8 mouse cellular contexts compared by ENCODE assay signal in genomic region chr7:43680960-43681359, GRCm38 (mm10). TPM values are rescaled to one million over a fixed set of nuclear protein-coding genes. Genes with fewer than 3 reads are reported as not detected.
A peak's percentile ranks its signal among the peaks of the same experiment; 100 is the strongest.
DNase-seq lines count a peak whose midpoint lies in the region; ATAC-seq lines count a peak whose summit lies in the region.

No protein-coding gene starts in this region.

- no peaks in the 10 kb centered on the region for H3K4me1 ChIP-seq in kidney, embryonic 14.5 days (ENCODE audit: control insufficient read depth, insufficient read depth, low read length)
- H3K4me1 ChIP-seq in embryonic facial prominence, embryonic 14.5 days (ENCODE audit: control insufficient read depth, insufficient read depth, low read length): no peaks in the 10 kb centered on the region
- H3K4me1 ChIP-seq in intestine, embryonic 14.5 days (replicated peaks; ENCODE audit: control insufficient read depth, insufficient read depth, low read length): no peaks in the 10 kb centered on the region
- no peaks in the 10 kb centered on the region for H3K4me1 ChIP-seq in limb, embryonic 11.5 days (ENCODE audit: control insufficient read depth, insufficient read depth, low read length)

- H3K4me3 ChIP-seq in kidney, embryonic 14.5 days (ENCODE audit: low read length): no peak overlapping the region
- no peak overlapping the region for H3K4me3 ChIP-seq in embryonic facial prominence, embryonic 14.5 days (ENCODE audit: low read depth, low read length)
- H3K4me3 ChIP-seq in intestine, embryonic 14.5 days (ENCODE audit: low read depth, low read length): no peak overlapping the region
- H3K4me3 ChIP-seq in limb, embryonic 11.5 days (ENCODE audit: low read depth, low read length): no peak overlapping the region

- 20% methylated on average over 5 of the region's 5 CpGs for WGBS in kidney, embryonic 14.5 days
- 21% methylated on average over 5 of the region's 5 CpGs for WGBS in embryonic facial prominence, embryonic 14.5 days
- 17% methylated on average over 5 of the region's 5 CpGs for WGBS in intestine, embryonic 14.5 days
- WGBS in limb, embryonic 11.5 days: 21% methylated on average over 5 of the region's 5 CpGs

- no peak for ATAC-seq in kidney, embryonic 14.5 days (ENCODE audit: low FRiP score, low TSS enrichment)
- ATAC-seq in embryonic facial prominence, embryonic 14.5 days (ENCODE audit: low read depth): 0 out of 2 replicates have a peak, but pooled peaks have one; percentile 26
- ATAC-seq in intestine, embryonic 14.5 days (replicated peaks; ENCODE audit: low FRiP score, low TSS enrichment, low read depth): no peak; the same call in 1 of the 2 replicates
- no peak for ATAC-seq in limb, embryonic 11.5 days (ENCODE audit: insufficient number of reproducible peaks, low FRiP score, low TSS enrichment, low read depth)

- peak; percentile 13 for DNase-seq in kidney, adult 11 months
- DNase-seq in adrenal gland, adult 2 months: peak; percentile 55
- DNase-seq in embryonic facial prominence, embryonic 14.5 days (ENCODE audit: low spot score): peak; percentile 38
- peak; percentile 83 for DNase-seq in intestine, embryonic 14.5 days (ENCODE audit: low spot score)
- DNase-seq in limb, embryonic 11.5 days (ENCODE audit: low spot score): peak; percentile 80
- peak; percentile 73 for DNase-seq in naive thymus-derived CD4-positive, alpha-beta T cell, adult 2 months (ENCODE audit: low read depth)
- peak; percentile 53 for DNase-seq in thymus, postnatal 0 days (ENCODE audit: low spot score)

- peaks cover 24% of the 10 kb centered on the region for H3K36me3 ChIP-seq in kidney, embryonic 14.5 days (ENCODE audit: control insufficient read depth, insufficient read depth, low read length)
- peaks cover 26% of the 10 kb centered on the region for H3K36me3 ChIP-seq in embryonic facial prominence, embryonic 14.5 days (ENCODE audit: control insufficient read depth, insufficient read depth, low read length)
- H3K36me3 ChIP-seq in intestine, embryonic 14.5 days (ENCODE audit: control insufficient read depth, insufficient read depth, low read length): peaks cover 22% of the 10 kb centered on the region
- peaks cover 20% of the 10 kb centered on the region for H3K36me3 ChIP-seq in limb, embryonic 11.5 days (ENCODE audit: control insufficient read depth, insufficient read depth, low read length)

- H3K4me2 ChIP-seq in kidney, embryonic 14.5 days (replicated peaks; ENCODE audit: low read depth, low read length): no peak overlapping the region
- H3K4me2 ChIP-seq in embryonic facial prominence, embryonic 14.5 days (ENCODE audit: low read depth, low read length): no peak overlapping the region
- H3K4me2 ChIP-seq in intestine, embryonic 14.5 days (ENCODE audit: low read length): no peak overlapping the region
- no peak overlapping the region for H3K4me2 ChIP-seq in limb, embryonic 11.5 days (ENCODE audit: low read depth, severe bottlenecking)

- H3K9ac ChIP-seq in kidney, embryonic 14.5 days (ENCODE audit: low read depth, low read length): no peak overlapping the region
- H3K9ac ChIP-seq in embryonic facial prominence, embryonic 14.5 days (ENCODE audit: low read depth, low read length): no peak overlapping the region
- H3K9ac ChIP-seq in intestine, embryonic 14.5 days (ENCODE audit: low read length): no peak overlapping the region
- H3K9ac ChIP-seq in limb, embryonic 11.5 days (ENCODE audit: low read length): no peak overlapping the region

- H3K9me3 ChIP-seq in kidney, embryonic 14.5 days (ENCODE audit: control insufficient read depth, low read length): 0 out of 2 replicates have a peak, but pooled peaks cover 4% of the 10 kb centered on the region
- peaks cover 16% of the 10 kb centered on the region; the same call in 1 of the 2 replicates for H3K9me3 ChIP-seq in embryonic facial prominence, embryonic 14.5 days (ENCODE audit: control insufficient read depth, low read length)
- peaks cover 10% of the 10 kb centered on the region; the same call in 1 of the 2 replicates for H3K9me3 ChIP-seq in intestine, embryonic 14.5 days (ENCODE audit: control insufficient read depth, low read length)
- no peaks in the 10 kb centered on the region; the same call in 1 of the 2 replicates for H3K9me3 ChIP-seq in limb, embryonic 11.5 days (ENCODE audit: control insufficient read depth, low read length)

- no peak overlapping the region for H3K27ac ChIP-seq in kidney, embryonic 14.5 days (ENCODE audit: low read depth, low read length)
- H3K27ac ChIP-seq in embryonic facial prominence, embryonic 14.5 days (replicated peaks; ENCODE audit: low read depth, low read length): no peak overlapping the region
- H3K27ac ChIP-seq in intestine, embryonic 14.5 days (ENCODE audit: low read depth): no peak overlapping the region
- H3K27ac ChIP-seq in limb, embryonic 11.5 days (replicated peaks; ENCODE audit: low read depth, low read length): no peak overlapping the region

- no peaks in the 10 kb centered on the region for H3K27me3 ChIP-seq in kidney, embryonic 14.5 days (ENCODE audit: control insufficient read depth, insufficient read depth, low read length)
- no peaks in the 10 kb centered on the region for H3K27me3 ChIP-seq in embryonic facial prominence, embryonic 14.5 days (replicated peaks; ENCODE audit: control insufficient read depth, insufficient read depth, low read length)
- no peaks in the 10 kb centered on the region for H3K27me3 ChIP-seq in intestine, embryonic 14.5 days (replicated peaks; ENCODE audit: control insufficient read depth, insufficient read depth, low read length)
- no peaks in the 10 kb centered on the region for H3K27me3 ChIP-seq in limb, embryonic 11.5 days (ENCODE audit: control insufficient read depth, insufficient read depth, low read length)

RNA-seq across cellular contexts. Expression of gene Ctu1, which starts 9.1 kb away (rescaled TPM):
- polyA plus RNA-seq in kidney, embryonic 14.5 days (2014; fragmentation: Nextera tagmentation; extraction: Ambion mirVana): 11.4 and 12.6 TPM in 2 replicates
- total RNA-seq in adrenal gland, adult 2 months (2021): 10 to 100 TPM in 1 of 2 experiments, 1 to 10 TPM in 1; 9.9 to 10.4 TPM
- polyA plus RNA-seq in adrenal gland, adult 2 months (2012; rRNA removed): 20.1 and 21.3 TPM in 2 replicates
- polyA plus RNA-seq in embryonic facial prominence, embryonic 14.5 days (2014; fragmentation: Nextera tagmentation; extraction: Ambion mirVana): 10.5 and 12.2 TPM in 2 replicates
- polyA plus RNA-seq in intestine, embryonic 14.5 days (2014; fragmentation: Nextera tagmentation; extraction: Ambion mirVana): 9.4 and 9.8 TPM in 2 replicates
- polyA plus RNA-seq in limb, embryonic 11.5 days (2014; fragmentation: Nextera tagmentation; extraction: Ambion mirVana): 10.5 and 10.8 TPM in 2 replicates
- 11.7 and 12.9 TPM in 2 replicates for polyA plus RNA-seq in thymus, postnatal 0 days (2015; fragmentation: Nextera tagmentation; extraction: Ambion mirVana)

RNA-seq across cellular contexts. Expression of gene Klk14, which starts 9.3 kb away (rescaled TPM):
- not detected in 2 replicates for polyA plus RNA-seq in kidney, embryonic 14.5 days (2014; fragmentation: Nextera tagmentation; extraction: Ambion mirVana)
- not detected for total RNA-seq in adrenal gland, adult 2 months (2021)
- not detected in 2 replicates for polyA plus RNA-seq in adrenal gland, adult 2 months (2012; rRNA removed)
- 0.22 TPM in 1 of 2 replicates, not detected in the other for polyA plus RNA-seq in embryonic facial prominence, embryonic 14.5 days (2014; fragmentation: Nextera tagmentation; extraction: Ambion mirVana)
- polyA plus RNA-seq in intestine, embryonic 14.5 days (2014; fragmentation: Nextera tagmentation; extraction: Ambion mirVana): 0.26 and 0.39 TPM in 2 replicates
- not detected in 2 replicates for polyA plus RNA-seq in limb, embryonic 11.5 days (2014; fragmentation: Nextera tagmentation; extraction: Ambion mirVana)
- polyA plus RNA-seq in thymus, postnatal 0 days (2015; fragmentation: Nextera tagmentation; extraction: Ambion mirVana): 0.17 and 0.18 TPM in 2 replicates

RNA-seq across cellular contexts. Expression of gene Siglece, which starts 21.0 kb away (rescaled TPM):
- polyA plus RNA-seq in kidney, embryonic 14.5 days (2014; fragmentation: Nextera tagmentation; extraction: Ambion mirVana): 0.39 and 0.95 TPM in 2 replicates
- 1 to 10 TPM; 3.5 to 5.0 TPM for total RNA-seq in adrenal gland, adult 2 months (2021)
- 3.6 and 5.3 TPM in 2 replicates for polyA plus RNA-seq in adrenal gland, adult 2 months (2012; rRNA removed)
- polyA plus RNA-seq in embryonic facial prominence, embryonic 14.5 days (2014; fragmentation: Nextera tagmentation; extraction: Ambion mirVana): 0.68 and 0.88 TPM in 2 replicates
- polyA plus RNA-seq in intestine, embryonic 14.5 days (2014; fragmentation: Nextera tagmentation; extraction: Ambion mirVana): 1.2 and 1.7 TPM in 2 replicates
- 0.17 and 0.33 TPM in 2 replicates for polyA plus RNA-seq in limb, embryonic 11.5 days (2014; fragmentation: Nextera tagmentation; extraction: Ambion mirVana)
- 0.43 and 0.73 TPM in 2 replicates for polyA plus RNA-seq in thymus, postnatal 0 days (2015; fragmentation: Nextera tagmentation; extraction: Ambion mirVana)

RNA-seq across cellular contexts. Expression of gene Klk13, which starts 31.4 kb away (rescaled TPM):
- 0.19 and 0.31 TPM in 2 replicates for polyA plus RNA-seq in kidney, embryonic 14.5 days (2014; fragmentation: Nextera tagmentation; extraction: Ambion mirVana)
- not detected for total RNA-seq in adrenal gland, adult 2 months (2021)
- 0.12 and 0.36 TPM in 2 replicates for polyA plus RNA-seq in adrenal gland, adult 2 months (2012; rRNA removed)
- 1.8 and 3.0 TPM in 2 replicates for polyA plus RNA-seq in embryonic facial prominence, embryonic 14.5 days (2014; fragmentation: Nextera tagmentation; extraction: Ambion mirVana)
- polyA plus RNA-seq in intestine, embryonic 14.5 days (2014; fragmentation: Nextera tagmentation; extraction: Ambion mirVana): 0.86 and 1.2 TPM in 2 replicates
- polyA plus RNA-seq in limb, embryonic 11.5 days (2014; fragmentation: Nextera tagmentation; extraction: Ambion mirVana): 0.48 and 1.0 TPM in 2 replicates
- polyA plus RNA-seq in thymus, postnatal 0 days (2015; fragmentation: Nextera tagmentation; extraction: Ambion mirVana): 0.36 and 0.49 TPM in 2 replicates

RNA-seq across cellular contexts. Expression of gene Ceacam18, which starts 46.5 kb away (rescaled TPM):
- polyA plus RNA-seq in kidney, embryonic 14.5 days (2014; fragmentation: Nextera tagmentation; extraction: Ambion mirVana): not detected in 2 replicates
- not detected for total RNA-seq in adrenal gland, adult 2 months (2021)
- polyA plus RNA-seq in adrenal gland, adult 2 months (2012; rRNA removed): not detected in 2 replicates
- not detected in 2 replicates for polyA plus RNA-seq in embryonic facial prominence, embryonic 14.5 days (2014; fragmentation: Nextera tagmentation; extraction: Ambion mirVana)
- polyA plus RNA-seq in intestine, embryonic 14.5 days (2014; fragmentation: Nextera tagmentation; extraction: Ambion mirVana): 2.3 and 3.5 TPM in 2 replicates
- polyA plus RNA-seq in limb, embryonic 11.5 days (2014; fragmentation: Nextera tagmentation; extraction: Ambion mirVana): not detected in 2 replicates
- polyA plus RNA-seq in thymus, postnatal 0 days (2015; fragmentation: Nextera tagmentation; extraction: Ambion mirVana): 0.29 and 0.71 TPM in 2 replicates

Comparison
In these comparisons a context has a peak if more than half of its experiments do, and no peak if none do; other contexts are left out.
1. DNase-seq: peak in every context shown above with its lines; median percentile 83 in intestine, embryonic 14.5 days; 80 in limb, embryonic 11.5 days; 73 in naive thymus-derived CD4-positive, alpha-beta T cell, adult 2 months; 55 in adrenal gland, adult 2 months; 53 in thymus, postnatal 0 days; 38 in embryonic facial prominence, embryonic 14.5 days; 13 in kidney, adult 11 months.